In genomic region chr2:96505641-96506040, GRCm38 (mm10) we compare ENCODE assay signal across 13 mouse cellular contexts.
A peak's percentile ranks its signal among the peaks of the same experiment; 100 is the strongest.
DNase-seq lines count a peak whose midpoint lies in the region.
"Had no signal": no experiment of that assay in that cellular context is flagged by ENCODE, and none has a peak within 500 bp of the region (broad histone marks: within the 10 kb centered on the region; RNA-seq: fewer than 3 reads in every experiment).

No protein-coding gene starts in this region.

- DNase-seq in brain, adult 2 months (ENCODE audit: low read depth, low spot score) = peak; percentile 87
- DNase-seq in cerebellum, adult 11 months = peak; percentile 35
- DNase-seq in cerebellum, adult 8-10 months = peak; percentile 52
- DNase-seq in cerebellum, postnatal 14 days = peak; percentile 50 to 76
- no peak for DNase-seq in heart, postnatal 36 days
- no peak for DNase-seq in ovary, adult 18-20 months (ENCODE audit: low spot score)
- no peak for DNase-seq in right cerebral cortex, postnatal 25 days
- DNase-seq: adrenal gland, adult 2 months; adrenal gland, postnatal 25 days; gastrocnemius, postnatal 14 days; heart, adult 2 months; heart, postnatal 14 days; kidney, adult 2 months had no signal

- intact Hi-C loops in heart, postnatal 36 days (cut with DNase I) = no loop called here

Comparison
In these comparisons a context has a peak if more than half of its experiments do, and no peak if none do; other contexts are left out.
1. DNase-seq: peak in brain, adult 2 months (single experiment), cerebellum, adult 11 months (single experiment), cerebellum, adult 8-10 months (single experiment) and cerebellum, postnatal 14 days (2 of 2); none in heart, postnatal 36 days (0 of 2), ovary, adult 18-20 months (single experiment) and right cerebral cortex, postnatal 25 days (single experiment).